Mouse (Mus musculus) midbrain, embryonic 15.5 days (tissue): ENCODE data around the gene Zcchc9. TPM values are rescaled to one million over a fixed set of nuclear protein-coding genes. Genes with fewer than 3 reads are reported as not detected.
"Not testable (repeated sequence)": the region's sequence is repeated elsewhere in the genome, so short reads cannot be mapped to it uniquely, and the experiment has no call there.

Source experiments
- ATAC-seq: fragments of 200-750 bp; cut with Nextera tagmentation; replicated peaks from 2 replicates; pipeline ENCODE4 v1.8.0; 2017; ENCODE audit warnings: moderate TSS enrichment
- H3K27ac ChIP-seq: fragments of 300-500 bp; sonication (generic); 2 replicates; pipeline ENCODE4 v1.5.1; 2015; ENCODE audit warnings: mild to moderate bottlenecking, inconsistent platforms
- H3K27me3 ChIP-seq: fragments of 300-500 bp; sonication (generic); replicated peaks from 2 replicates; pipeline ENCODE4 v1.6.1; 2015; ENCODE audit warnings: inconsistent platforms
- H3K36me3 ChIP-seq: fragments of 300-500 bp; sonication (generic); replicated peaks from 2 replicates; pipeline ENCODE4 v1.6.1; 2015; ENCODE audit warnings: inconsistent platforms
- H3K4me1 ChIP-seq: fragments of 300-500 bp; sonication (generic); 2 replicates; pipeline ENCODE4 v1.6.1; 2015; ENCODE audit warnings: inconsistent platforms
- H3K4me2 ChIP-seq: fragments of 300-500 bp; sonication (generic); 2 replicates; pipeline ENCODE4 v1.6.1; 2015; ENCODE audit warnings: inconsistent platforms, mild to moderate bottlenecking, moderate library complexity
- H3K4me3 ChIP-seq: fragments of 300-500 bp; sonication (generic); 2 replicates; pipeline ENCODE4 v1.5.1; 2015; ENCODE audit warnings: mild to moderate bottlenecking, inconsistent platforms
- H3K9ac ChIP-seq: fragments of 300-500 bp; sonication (generic); 2 replicates; pipeline ENCODE4 v1.6.1; 2015; ENCODE audit warnings: mild to moderate bottlenecking, inconsistent platforms
- H3K9me3 ChIP-seq: fragments of 300-500 bp; sonication (generic); 2 replicates; pipeline ENCODE4 v1.6.1; 2016; ENCODE audit warnings: inconsistent platforms
- WGBS: fragments of 180-500 bp; shearing (Covaris S2); methylation state at CpG from one replicate; pipeline ENCODE4 v1.1.7; 2015; ENCODE audit warnings: mixed read lengths; 5-methylcytosine and 5-hydroxymethylcytosine counted together
- polyA plus RNA-seq: library from polyadenylated mRNA; unstranded; fragments of >200 nt; fragmentation: Nextera tagmentation; extraction: Ambion mirVana; gene quantifications from 2 replicates; pipeline ENCODE4 v1.2.1, GENCODE M21; 2015

Gene Zcchc9
- polyA plus RNA-seq, 1 experiment from 2014 or later: 20.8 TPM

- no peak overlapping the region for H3K9ac ChIP-seq
- 88% methylated on average over 6 of the region's 6 CpGs for WGBS
- no peaks in the 10 kb centered on the region for H3K27me3 ChIP-seq
- ATAC-seq: no peak
- no peaks in the 10 kb centered on the region for H3K9me3 ChIP-seq
- H3K36me3 ChIP-seq: peaks cover 41% of the 10 kb centered on the region
- H3K27ac ChIP-seq: no peak overlapping the region
- no peak overlapping the region for H3K4me3 ChIP-seq
- no peak overlapping the region for H3K4me2 ChIP-seq
- H3K4me1 ChIP-seq: no peaks in the 10 kb centered on the region
Measured at GRCm38 (mm10) chr13:91796003-91796402, 11.5 kb downstream of the Zcchc9 start.

- Histone ChIP-seq H3K36me3 (peaks cover 41% of the 10 kb centered on the region), H3K27me3 (no peaks in the 10 kb centered on the region), H3K9ac (no peak overlapping the region), H3K9me3 (no peaks in the 10 kb centered on the region), H3K27ac (no peak overlapping the region), H3K4me1 (no peaks in the 10 kb centered on the region), H3K4me3 (no peak overlapping the region), H3K4me2 (no peak overlapping the region)
- 92% methylated on average over 10 of the region's 10 CpGs for WGBS
- no peak for ATAC-seq
Measured at GRCm38 (mm10) chr13:91795593-91795992, 11.9 kb downstream of the Zcchc9 start.

DNA sequence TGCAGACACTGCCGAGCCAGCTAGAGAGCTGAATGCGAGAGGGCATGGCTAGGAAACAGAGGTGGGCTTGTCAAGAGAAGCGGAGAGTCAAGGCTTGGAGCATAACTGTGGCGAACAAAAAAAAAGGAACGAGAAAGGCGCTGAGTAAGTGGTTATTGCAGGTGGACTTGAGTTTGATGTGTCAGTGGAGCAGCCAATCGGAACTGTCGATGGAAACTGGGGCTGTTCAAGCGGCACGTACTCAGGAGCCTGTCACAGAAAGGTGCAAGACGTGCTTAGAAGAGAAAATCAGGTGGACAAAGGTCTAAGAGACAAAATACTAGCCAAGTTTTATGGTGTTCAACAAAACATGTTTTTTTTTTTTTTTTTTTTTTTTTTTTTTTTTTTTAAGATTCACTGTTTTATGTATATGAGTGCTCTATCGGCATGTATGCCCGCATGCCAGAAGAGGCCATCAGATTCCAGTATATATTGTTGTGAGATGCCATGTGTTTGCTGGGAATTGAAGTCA, 12.5 kb downstream of the Zcchc9 start:
- Histone ChIP-seq H3K4me1 (no peaks in the 10 kb centered on the region), H3K9me3 (no peaks in the 10 kb centered on the region), H3K4me2 (no peak overlapping the region), H3K27me3 (no peaks in the 10 kb centered on the region), H3K9ac (no peak overlapping the region), H3K27ac (no peak overlapping the region), H3K4me3 (no peak overlapping the region), H3K36me3 (peaks cover 39% of the 10 kb centered on the region)
- no peak for ATAC-seq
- 95% methylated on average over 13 of the region's 13 CpGs for WGBS

GRCm38 (mm10) chr13:91792035-91792434, 15.5 kb downstream of the Zcchc9 start:
- Histone ChIP-seq H3K4me2 (no peak overlapping the region), H3K4me3 (no peak overlapping the region), H3K27me3 (no peaks in the 10 kb centered on the region), H3K9me3 (no peaks in the 10 kb centered on the region), H3K9ac (no peak overlapping the region), H3K36me3 (peaks cover 13% of the 10 kb centered on the region), H3K4me1 (no peaks in the 10 kb centered on the region), H3K27ac (no peak overlapping the region)
- 84% methylated on average over 1 of the region's 1 CpGs for WGBS
- ATAC-seq: no peak

- Histone ChIP-seq H3K9me3 (no peaks in the 10 kb centered on the region), H3K4me1 (no peaks in the 10 kb centered on the region), H3K9ac (no peak overlapping the region), H3K4me2 (no peak overlapping the region), H3K4me3 (no peak overlapping the region), H3K27me3 (no peaks in the 10 kb centered on the region), H3K36me3 (no peaks in the 10 kb centered on the region), H3K27ac (no peak overlapping the region)
- ATAC-seq: no peak
Measured at GRCm38 (mm10) chr13:91779892-91780291, 27.6 kb downstream of the Zcchc9 start.

- Histone ChIP-seq H3K4me2 (no peak overlapping the region), H3K36me3 (no peaks in the 10 kb centered on the region), H3K27me3 (no peaks in the 10 kb centered on the region), H3K27ac (no peak overlapping the region), H3K4me3 (no peak overlapping the region), H3K9me3 (no peaks in the 10 kb centered on the region), H3K4me1 (no peaks in the 10 kb centered on the region), H3K9ac (no peak overlapping the region)
- no peak for ATAC-seq
- WGBS: 96% methylated on average over 5 of the region's 5 CpGs
Measured at GRCm38 (mm10) chr13:91778092-91778491, 29.4 kb downstream of the Zcchc9 start.

DNA sequence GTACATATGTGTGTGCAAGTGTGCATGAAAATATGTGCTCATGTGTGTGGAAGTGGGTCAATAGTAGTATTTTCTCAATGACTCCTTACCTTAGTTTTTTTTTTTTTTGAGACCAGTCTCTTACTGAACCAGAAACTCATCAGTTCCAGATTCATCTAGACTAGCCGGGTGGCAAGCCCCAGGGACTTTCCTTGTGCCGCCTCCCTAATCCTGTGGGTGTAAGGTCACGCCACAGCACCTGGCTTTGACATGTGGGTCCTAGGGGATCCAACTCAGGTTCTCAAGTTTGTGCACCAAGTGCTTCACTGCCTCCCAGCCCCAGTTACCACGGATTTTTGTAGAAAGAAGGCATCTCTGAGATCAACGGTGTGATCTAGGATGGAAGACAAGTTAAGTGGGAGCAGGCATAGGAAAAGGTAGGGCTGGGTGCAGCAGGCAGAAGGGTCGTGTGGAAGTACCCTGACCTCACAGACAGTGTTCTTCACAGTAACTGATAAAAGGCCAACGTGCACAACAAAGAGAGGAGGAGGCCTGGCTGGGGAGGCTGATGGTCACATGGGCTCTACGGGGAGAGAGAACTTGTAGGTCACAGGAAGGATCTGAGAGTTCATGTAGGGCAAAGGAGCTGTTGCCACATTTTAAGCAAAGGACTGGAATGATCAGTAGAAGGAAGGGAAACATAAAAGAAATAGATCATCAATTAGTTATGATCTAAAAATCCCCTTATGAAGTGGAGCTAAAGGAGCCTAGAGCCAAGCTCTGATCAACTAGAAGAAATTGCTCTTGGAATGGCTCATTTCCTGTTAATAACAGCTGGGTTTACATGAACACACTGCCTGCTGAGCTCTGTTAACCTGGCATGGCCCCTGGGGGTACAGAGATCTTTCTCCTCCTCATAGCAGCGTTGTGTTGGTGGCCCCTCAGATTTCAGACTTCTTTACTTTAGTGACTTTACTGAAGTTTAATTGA, 38.5 kb downstream of the Zcchc9 start:
- Histone ChIP-seq H3K27me3 (no peaks in the 10 kb centered on the region), H3K4me3 (no peak overlapping the region), H3K4me2 (no peak overlapping the region), H3K4me1 (no peaks in the 10 kb centered on the region), H3K36me3 (no peaks in the 10 kb centered on the region), H3K27ac (no peak overlapping the region), H3K9ac (no peak overlapping the region), H3K9me3 (no peaks in the 10 kb centered on the region)
- 77% methylated on average over 9 of the region's 9 CpGs for WGBS
- ATAC-seq: no peak

DNA sequence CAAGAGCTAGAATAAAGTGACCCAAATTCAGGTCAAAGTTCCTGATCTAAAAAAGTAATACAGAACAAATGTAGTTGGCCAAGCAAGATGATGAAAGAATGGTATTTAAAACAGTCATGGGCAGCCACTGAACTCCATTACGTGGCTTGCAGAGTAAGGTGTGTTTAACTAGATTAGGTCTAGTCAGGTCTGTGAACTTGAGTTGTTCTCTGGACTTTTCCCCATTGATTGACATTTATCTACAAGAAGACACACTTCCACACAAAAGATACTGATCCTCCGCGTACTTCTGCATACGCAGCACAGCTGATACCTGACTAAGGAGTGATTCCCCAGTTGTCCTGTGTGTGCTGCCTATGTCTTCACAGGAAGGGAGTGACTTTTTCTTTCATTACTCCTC, 41.9 kb downstream of the Zcchc9 start:
- Histone ChIP-seq H3K27ac (no peak overlapping the region), H3K4me3 (no peak overlapping the region), H3K9me3 (no peaks in the 10 kb centered on the region), H3K9ac (no peak overlapping the region), H3K27me3 (no peaks in the 10 kb centered on the region), H3K4me1 (no peaks in the 10 kb centered on the region), H3K36me3 (no peaks in the 10 kb centered on the region), H3K4me2 (no peak overlapping the region)
- WGBS: 93% methylated on average over 4 of the region's 4 CpGs
- ATAC-seq: no peak

- not testable (repeated sequence) for H3K4me3 ChIP-seq, H3K9me3 ChIP-seq, H3K36me3 ChIP-seq, ATAC-seq, H3K27ac ChIP-seq, H3K27me3 ChIP-seq, H3K4me1 ChIP-seq, H3K4me2 ChIP-seq, H3K9ac ChIP-seq
- 93% methylated on average over 3 of the region's 3 CpGs for WGBS
Measured at GRCm38 (mm10) chr13:91763654-91764053, 43.9 kb downstream of the Zcchc9 start.

- H3K4me3 ChIP-seq: no peak overlapping the region
- no peak overlapping the region for H3K9ac ChIP-seq
- no peak overlapping the region for H3K4me2 ChIP-seq
- H3K27ac ChIP-seq: no peak overlapping the region
- H3K36me3 ChIP-seq: no peaks in the 10 kb centered on the region
- H3K4me1 ChIP-seq: no peaks in the 10 kb centered on the region
- ATAC-seq: no peak
- WGBS: 91% methylated on average over 6 of the region's 6 CpGs
- no peaks in the 10 kb centered on the region for H3K9me3 ChIP-seq
- no peaks in the 10 kb centered on the region for H3K27me3 ChIP-seq
Measured at GRCm38 (mm10) chr13:91761654-91762445, 45.7 kb downstream of the Zcchc9 start.

- no peak overlapping the region for H3K4me3 ChIP-seq
- WGBS: 93% methylated on average over 8 of the region's 8 CpGs
- H3K4me2 ChIP-seq: no peak overlapping the region
- no peaks in the 10 kb centered on the region for H3K36me3 ChIP-seq
- no peak overlapping the region for H3K9ac ChIP-seq
- no peaks in the 10 kb centered on the region for H3K4me1 ChIP-seq
- no peaks in the 10 kb centered on the region for H3K27me3 ChIP-seq
- H3K9me3 ChIP-seq: no peaks in the 10 kb centered on the region
- H3K27ac ChIP-seq: no peak overlapping the region
- no peak for ATAC-seq
Measured at GRCm38 (mm10) chr13:91760302-91761050, 47.0 kb downstream of the Zcchc9 start.

- H3K36me3 ChIP-seq: no peaks in the 10 kb centered on the region
- H3K4me3 ChIP-seq: no peak overlapping the region
- no peak for ATAC-seq
- no peaks in the 10 kb centered on the region for H3K4me1 ChIP-seq
- H3K27me3 ChIP-seq: no peaks in the 10 kb centered on the region
- H3K9ac ChIP-seq: no peak overlapping the region
- WGBS: 78% methylated on average over 8 of the region's 8 CpGs
- no peaks in the 10 kb centered on the region for H3K9me3 ChIP-seq
- no peak overlapping the region for H3K4me2 ChIP-seq
- no peak overlapping the region for H3K27ac ChIP-seq
Measured at GRCm38 (mm10) chr13:91759791-91760190, 47.7 kb downstream of the Zcchc9 start.
